Mouse (Mus musculus) liver, embryonic 13.5 days (tissue): ENCODE results near the gene Stk38. TPM values are rescaled to one million over a fixed set of nuclear protein-coding genes. Genes with fewer than 3 reads are reported as not detected.

Experiments
- ATAC-seq: fragments of 200-750 bp; cut with Nextera tagmentation; 2 replicates; pipeline ENCODE4 v1.8.0; 2017; ENCODE audit warnings: low read depth, mild to moderate bottlenecking, moderate number of reproducible peaks, moderate library complexity
- DNase-seq: peaks from one replicate; pipeline ENCODE4 v3.0.0; 2022
- H3K27ac ChIP-seq: fragments of 300-500 bp; sonication (generic); 2 replicates; pipeline ENCODE4 v1.5.1; 2015; ENCODE audit warnings: moderate library complexity, mild to moderate bottlenecking, inconsistent platforms
- H3K27me3 ChIP-seq: fragments of 300-500 bp; sonication (generic); 2 replicates; pipeline ENCODE4 v1.6.1; 2015; ENCODE audit warnings: mild to moderate bottlenecking, inconsistent platforms
- H3K36me3 ChIP-seq: fragments of 300-500 bp; sonication (generic); 2 replicates; pipeline ENCODE4 v1.6.1; 2015; ENCODE audit warnings: mild to moderate bottlenecking, inconsistent platforms
- H3K4me1 ChIP-seq: fragments of 300-500 bp; sonication (generic); replicated peaks from 2 replicates; pipeline ENCODE4 v1.6.1; 2015; ENCODE audit warnings: inconsistent platforms
- H3K4me2 ChIP-seq: fragments of 300-500 bp; sonication (generic); 2 replicates; pipeline ENCODE4 v1.6.1; 2015; ENCODE audit warnings: inconsistent platforms, mild to moderate bottlenecking, moderate library complexity
- H3K4me3 ChIP-seq: fragments of 300-500 bp; sonication (generic); replicated peaks from 2 replicates; pipeline ENCODE4 v1.5.1; 2015; ENCODE audit warnings: mild to moderate bottlenecking, inconsistent platforms
- H3K9ac ChIP-seq: fragments of 300-500 bp; sonication (generic); 2 replicates; pipeline ENCODE4 v1.6.1; 2015; ENCODE audit warnings: mild to moderate bottlenecking, inconsistent platforms
- H3K9me3 ChIP-seq: fragments of 300-500 bp; sonication (generic); replicated peaks from 2 replicates; pipeline ENCODE4 v1.6.1; 2016; ENCODE audit warnings: inconsistent platforms
- WGBS: fragments of 180-500 bp; shearing (Covaris S2); methylation state at CpG from one replicate; pipeline ENCODE4 v1.1.7; 2015; ENCODE audit not compliant: insufficient replicate concordance; 5-methylcytosine and 5-hydroxymethylcytosine counted together
- polyA plus RNA-seq: library from polyadenylated mRNA; unstranded; fragments of >200 nt; fragmentation: Nextera tagmentation; extraction: Ambion mirVana; gene quantifications from 2 replicates; pipeline ENCODE4 v1.2.1, GENCODE M21; 2015

Gene Stk38
- polyA plus RNA-seq, 1 experiment from 2014 or later: 38.4 TPM

DNA sequence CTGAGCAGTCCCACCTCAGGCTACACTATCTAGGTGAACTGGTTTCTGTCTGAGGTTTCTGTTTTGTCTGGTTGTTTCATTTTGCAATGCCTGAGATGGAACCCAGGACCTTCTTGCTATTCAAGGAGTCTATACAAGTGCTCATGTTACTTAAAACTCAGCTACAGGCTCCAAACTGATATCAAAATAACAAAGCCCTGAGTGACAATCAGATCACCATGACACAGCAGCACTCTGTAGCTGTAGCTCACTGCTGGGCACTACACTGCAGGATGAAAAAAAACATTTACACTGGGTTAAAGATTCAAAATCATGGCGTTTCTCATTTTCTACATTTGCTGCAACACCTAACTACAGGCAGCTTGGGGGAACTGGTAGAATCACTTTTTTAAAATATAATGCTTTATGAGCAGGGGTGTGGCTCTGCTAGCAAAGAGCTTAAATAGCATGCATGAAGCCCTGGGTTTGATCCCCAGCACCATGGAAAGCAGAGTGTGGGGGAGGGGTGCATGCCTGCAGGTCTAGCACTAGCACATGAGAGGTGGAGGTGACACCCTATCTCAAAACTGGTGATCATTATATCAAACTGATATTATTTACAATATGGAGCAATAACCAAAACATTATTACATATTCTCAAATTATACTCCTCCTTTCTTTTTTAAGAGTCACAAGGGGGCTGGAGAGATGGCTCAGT lies 22.9 kb downstream of the Stk38 start:
- Histone ChIP-seq H3K9me3 (no peaks in the 10 kb centered on the region), H3K9ac (no peak overlapping the region), H3K27me3 (no peaks in the 10 kb centered on the region), H3K27ac (no peak overlapping the region), H3K4me3 (no peak overlapping the region), H3K4me2 (no peak overlapping the region), H3K36me3 (peaks cover 74% of the 10 kb centered on the region), H3K4me1 (peaks cover 4% of the 10 kb centered on the region; the same call in 1 of the 2 replicates)
- ATAC-seq (no peak), DNase-seq (no peak)
- 82% methylated on average over 1 of the region's 1 CpGs for WGBS

DNA sequence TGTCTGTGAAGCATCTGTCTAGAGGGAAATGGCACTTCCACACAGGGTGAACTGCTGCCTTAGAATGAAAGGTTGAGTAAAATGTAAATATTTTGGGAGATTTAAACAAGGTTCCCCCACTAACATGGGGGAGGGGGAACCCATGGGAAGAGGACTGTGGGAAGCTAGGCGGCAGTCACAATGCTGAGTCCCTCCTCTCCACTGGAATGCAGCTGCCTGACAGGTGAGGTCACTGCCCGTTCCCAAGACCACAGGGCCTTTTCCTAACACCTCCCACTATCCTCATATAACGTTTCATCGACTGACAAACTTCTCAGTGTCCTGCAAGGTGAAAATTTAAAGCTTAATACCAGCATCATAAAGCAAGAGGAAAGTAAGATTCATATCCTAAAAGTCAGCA lies 25.2 kb downstream of the Stk38 start:
- Histone ChIP-seq H3K27ac (0 out of 2 replicates have a peak overlapping the region, but pooled peaks have one; percentile 16), H3K9me3 (no peaks in the 10 kb centered on the region), H3K9ac (no peak overlapping the region), H3K27me3 (no peaks in the 10 kb centered on the region), H3K4me2 (no peak overlapping the region), H3K36me3 (peaks cover 72% of the 10 kb centered on the region), H3K4me1 (peaks cover 4% of the 10 kb centered on the region; the same call in 1 of the 2 replicates), H3K4me3 (no peak overlapping the region)
- ATAC-seq: 0 out of 2 replicates have a peak, but pooled peaks have one; percentile 37
- WGBS: 50% methylated on average over 4 of the region's 4 CpGs
- no peak for DNase-seq

DNA sequence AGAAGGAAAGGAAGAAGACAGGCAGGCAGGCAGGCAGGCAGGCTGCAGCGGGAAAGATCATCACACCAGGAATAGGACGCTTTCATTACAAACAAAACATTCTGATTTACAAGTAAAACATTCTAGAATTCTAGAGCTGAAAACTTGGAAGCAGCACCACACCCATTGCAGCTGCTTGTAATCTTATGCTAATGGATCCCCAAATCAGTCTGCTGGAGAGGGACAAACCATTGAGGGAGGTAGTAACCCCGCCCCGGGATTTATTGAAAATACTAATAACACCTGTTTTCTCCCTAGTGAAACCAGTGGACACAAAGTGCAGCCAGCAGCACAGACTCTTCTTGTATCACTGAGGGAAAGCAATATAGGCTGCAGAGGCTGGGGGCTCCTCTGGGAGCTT lies 26.7 kb downstream of the Stk38 start:
- ATAC-seq (no peak), DNase-seq (no peak)
- H3K9me3 ChIP-seq: no peaks in the 10 kb centered on the region
- no peak overlapping the region for H3K4me2 ChIP-seq
- H3K4me1 ChIP-seq: peaks cover 4% of the 10 kb centered on the region; the same call in 1 of the 2 replicates
- no peak overlapping the region for H3K4me3 ChIP-seq
- H3K9ac ChIP-seq: no peak overlapping the region
- H3K36me3 ChIP-seq: peaks cover 73% of the 10 kb centered on the region
- 89% methylated on average over 4 of the region's 4 CpGs for WGBS
- no peaks in the 10 kb centered on the region for H3K27me3 ChIP-seq
- peak overlapping the region; percentile 22; the same call in 1 of the 2 replicates for H3K27ac ChIP-seq

DNA sequence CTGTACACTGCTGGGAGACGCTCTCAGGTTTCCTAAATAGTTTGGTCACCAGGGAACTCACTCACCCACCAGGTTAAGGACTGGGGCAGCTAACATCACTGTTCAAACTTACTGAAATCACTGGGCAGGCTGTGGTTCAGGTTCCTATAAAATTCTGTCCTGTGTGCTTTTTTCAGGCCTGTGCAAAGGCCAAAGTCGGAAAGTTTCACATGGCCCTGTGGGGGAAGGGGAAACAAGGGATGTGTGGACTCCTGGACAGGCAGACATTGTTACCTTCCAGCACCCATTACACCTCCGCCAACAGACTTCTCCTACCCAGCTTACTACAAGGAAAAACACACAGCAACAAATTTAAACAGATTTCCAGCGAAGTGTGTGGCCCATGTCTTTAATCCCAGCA lies 28.7 kb downstream of the Stk38 start:
- no peaks in the 10 kb centered on the region for H3K27me3 ChIP-seq
- no peak overlapping the region for H3K4me3 ChIP-seq
- H3K4me1 ChIP-seq: peaks cover 4% of the 10 kb centered on the region; the same call in 1 of the 2 replicates
- ATAC-seq (peak; percentile 41; the same call in 1 of the 2 replicates), DNase-seq (no peak)
- H3K36me3 ChIP-seq: peaks cover 76% of the 10 kb centered on the region
- H3K4me2 ChIP-seq: no peak overlapping the region
- H3K9me3 ChIP-seq: no peaks in the 10 kb centered on the region
- peak overlapping the region; percentile 49; the same call in 1 of the 2 replicates for H3K27ac ChIP-seq
- whole genome bisulfite sequencing: 78% methylated on average over 4 of the region's 4 CpGs
- H3K9ac ChIP-seq: no peak overlapping the region

DNA sequence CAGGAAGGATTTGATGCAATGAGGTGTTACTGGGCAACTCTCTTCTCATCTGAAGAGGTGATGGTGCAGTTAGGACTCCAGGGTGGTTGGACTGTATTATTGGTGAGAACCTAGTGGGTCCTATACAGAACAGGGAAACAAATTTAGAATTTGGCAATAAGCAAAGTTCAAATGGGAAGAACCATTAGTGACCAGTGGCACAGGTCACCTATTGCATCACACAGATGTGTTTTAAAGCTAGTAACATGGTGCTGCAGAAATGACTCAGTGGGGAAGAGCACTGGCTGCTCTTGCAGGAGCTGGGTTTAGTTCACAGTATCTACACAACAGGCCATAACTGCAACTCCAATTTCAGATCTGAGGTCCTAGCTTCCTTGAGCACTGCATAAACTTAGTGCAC lies 37.7 kb downstream of the Stk38 start:
- peaks cover 98% of the 10 kb centered on the region for H3K36me3 ChIP-seq
- H3K27me3 ChIP-seq: no peaks in the 10 kb centered on the region
- no peak overlapping the region for H3K4me2 ChIP-seq
- H3K4me1 ChIP-seq: peaks cover 32% of the 10 kb centered on the region
- ATAC-seq: 0 out of 2 replicates have a peak, but pooled peaks have one; percentile 11
- no peak for DNase-seq
- peak overlapping the region; percentile 30 for H3K27ac ChIP-seq
- no peaks in the 10 kb centered on the region for H3K9me3 ChIP-seq
- no peak overlapping the region for H3K4me3 ChIP-seq
- H3K9ac ChIP-seq: no peak overlapping the region

DNA sequence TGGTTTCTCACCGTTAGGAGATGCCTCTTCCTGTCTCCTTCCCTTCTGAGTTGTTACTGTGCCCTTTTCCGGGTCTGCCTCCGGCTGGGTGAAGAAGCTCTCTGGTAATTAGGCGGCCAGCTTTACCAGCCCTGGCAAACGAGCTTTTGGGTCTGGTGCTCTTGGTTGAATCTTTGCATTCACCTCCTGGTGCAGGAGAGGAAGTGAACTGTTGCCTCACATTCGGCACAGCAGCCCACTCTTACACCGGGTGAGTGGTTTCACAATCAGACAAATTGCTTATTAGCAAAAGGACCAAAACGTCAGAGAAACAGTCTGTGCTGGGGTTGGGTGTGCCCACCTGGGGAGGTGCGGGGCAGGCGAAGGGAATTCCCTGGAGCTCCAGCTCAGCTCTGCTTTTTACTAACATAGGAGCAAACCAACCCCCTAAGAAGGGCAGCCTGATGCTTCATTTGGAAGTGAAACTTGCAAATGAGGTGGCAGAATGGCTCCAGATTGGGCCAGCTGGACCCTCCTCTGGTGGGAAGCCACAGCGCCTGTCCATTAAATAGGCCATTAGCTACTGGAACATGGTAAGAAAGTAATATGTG lies 40.7 kb downstream of the Stk38 start:
- Histone ChIP-seq H3K4me2 (no peak overlapping the region), H3K9ac (no peak overlapping the region), H3K9me3 (no peaks in the 10 kb centered on the region), H3K27me3 (no peaks in the 10 kb centered on the region), H3K27ac (peak overlapping the region; percentile 29; the same call in 1 of the 2 replicates), H3K36me3 (peaks cover 98% of the 10 kb centered on the region), H3K4me3 (no peak overlapping the region), H3K4me1 (peaks cover 37% of the 10 kb centered on the region)
- ATAC-seq (no peak), DNase-seq (no peak)
- 44% methylated on average over 11 of the region's 11 CpGs for WGBS

DNA sequence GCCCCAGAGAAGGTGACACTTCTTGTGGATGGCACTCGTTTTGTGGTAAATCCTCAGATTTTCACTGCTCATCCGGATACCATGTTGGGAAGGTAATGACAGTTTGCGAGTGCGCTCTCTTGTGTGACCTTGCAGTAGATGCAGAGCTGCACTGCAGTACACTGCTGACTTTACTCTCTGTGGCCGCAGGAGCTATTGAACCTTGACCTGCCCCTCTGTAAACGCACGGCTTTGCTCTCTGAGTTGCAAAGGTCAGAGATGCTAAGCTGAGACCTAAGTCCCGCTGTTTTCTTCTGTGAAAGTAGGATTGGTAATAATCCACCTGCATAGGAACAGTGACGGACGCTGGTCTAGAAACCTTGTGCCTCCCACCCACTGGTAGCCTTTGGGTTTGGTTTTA lies 46.2 kb downstream of the Stk38 start:
- no peak overlapping the region for H3K9ac ChIP-seq
- 0 out of 2 replicates have a peak, but pooled peaks have one; percentile 45 for ATAC-seq
- H3K27me3 ChIP-seq: no peaks in the 10 kb centered on the region
- H3K4me3 ChIP-seq: no peak overlapping the region
- H3K4me1 ChIP-seq: peaks cover 37% of the 10 kb centered on the region
- 0 out of 2 replicates have a peak overlapping the region, but pooled peaks have one; percentile 43 for H3K27ac ChIP-seq
- no peaks in the 10 kb centered on the region for H3K9me3 ChIP-seq
- DNase-seq: no peak
- H3K4me2 ChIP-seq: no peak overlapping the region
- WGBS: 86% methylated on average over 10 of the region's 10 CpGs
- peaks cover 88% of the 10 kb centered on the region for H3K36me3 ChIP-seq

DNA sequence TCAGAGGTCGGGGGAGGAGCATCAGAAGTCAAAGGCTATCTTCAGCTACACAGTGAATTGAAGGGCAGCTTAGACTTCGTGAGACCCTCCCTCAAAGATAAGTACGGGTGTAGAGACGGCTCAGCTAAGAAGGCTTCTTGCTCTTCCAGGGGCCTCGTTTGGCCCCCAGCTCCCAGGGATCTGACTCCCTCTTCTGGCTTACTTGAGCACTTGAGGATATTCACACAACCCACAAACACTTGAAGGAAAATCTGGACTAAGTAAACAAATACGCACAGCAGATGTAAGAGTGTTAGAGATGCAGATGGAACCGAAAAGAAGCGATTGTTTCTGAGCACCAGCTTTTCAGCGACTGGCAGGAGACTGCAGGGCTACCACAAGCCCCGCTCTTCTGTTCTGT lies 47.2 kb downstream of the Stk38 start:
- ATAC-seq (no peak), DNase-seq (no peak)
- Histone ChIP-seq H3K9ac (no peak overlapping the region), H3K4me3 (no peak overlapping the region), H3K9me3 (0 out of 2 replicates have a peak, but pooled peaks cover 3% of the 10 kb centered on the region), H3K36me3 (peaks cover 88% of the 10 kb centered on the region), H3K4me1 (peaks cover 36% of the 10 kb centered on the region), H3K27ac (peak overlapping the region; percentile 43; the same call in 1 of the 2 replicates), H3K27me3 (no peaks in the 10 kb centered on the region), H3K4me2 (no peak overlapping the region)
- WGBS: 61% methylated on average over 10 of the region's 10 CpGs

GRCm38 (mm10) chr17:28954416-28954815 lies 53.4 kb downstream of the Stk38 start:
- 0 out of 2 replicates have a peak, but pooled peaks cover 3% of the 10 kb centered on the region for H3K9me3 ChIP-seq
- ATAC-seq (no peak), DNase-seq (no peak)
- peak overlapping the region; percentile 99 for H3K27ac ChIP-seq
- H3K27me3 ChIP-seq: no peaks in the 10 kb centered on the region
- WGBS: 54% methylated on average over 9 of the region's 9 CpGs
- H3K9ac ChIP-seq: peak overlapping the region; percentile 94
- peaks cover 43% of the 10 kb centered on the region for H3K4me1 ChIP-seq
- H3K4me2 ChIP-seq: peak overlapping the region; percentile 83
- peaks cover 43% of the 10 kb centered on the region for H3K36me3 ChIP-seq
- peak overlapping the region; percentile 79 for H3K4me3 ChIP-seq

DNA sequence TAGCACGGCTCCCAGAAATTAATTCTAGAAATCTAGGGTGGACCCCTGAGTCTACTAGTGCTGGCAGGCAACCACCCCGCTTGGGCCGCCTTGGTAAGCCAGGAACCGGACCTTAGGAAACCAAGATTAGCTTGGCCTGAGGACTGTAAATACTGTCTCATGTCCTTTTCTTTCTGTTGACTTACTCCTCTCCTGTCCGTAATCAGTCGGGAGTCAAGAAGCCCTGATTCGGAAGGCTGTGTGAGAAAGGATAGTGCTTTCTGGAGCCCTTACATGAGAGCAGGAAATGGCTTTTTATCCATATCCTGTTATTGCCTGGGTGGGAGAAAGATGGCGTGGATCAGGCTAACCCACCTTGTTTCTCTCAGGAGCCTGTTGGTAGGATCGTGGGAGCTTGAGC lies 54.5 kb downstream of the Stk38 start:
- H3K4me2 ChIP-seq: peak overlapping the region; percentile 83
- peaks cover 32% of the 10 kb centered on the region for H3K36me3 ChIP-seq
- no peak for ATAC-seq
- H3K4me1 ChIP-seq: peaks cover 38% of the 10 kb centered on the region
- 5% methylated on average over 9 of the region's 9 CpGs for WGBS
- H3K4me3 ChIP-seq: peak overlapping the region; percentile 79
- no peaks in the 10 kb centered on the region for H3K27me3 ChIP-seq
- peak overlapping the region; percentile 94 for H3K9ac ChIP-seq
- no peak for DNase-seq
- H3K27ac ChIP-seq: peak overlapping the region; percentile 99
- 0 out of 2 replicates have a peak, but pooled peaks cover 3% of the 10 kb centered on the region for H3K9me3 ChIP-seq
